Mouse (Mus musculus) embryonic facial prominence, embryonic 10.5 days (tissue): Measurements from ENCODE around the gene Usp48. TPM values are rescaled to one million over a fixed set of nuclear protein-coding genes. Genes with fewer than 3 reads are reported as not detected.

ENCODE experiments used
- DNase-seq: peaks from one replicate; pipeline ENCODE4 v3.0.0-alpha.2; 2017; ENCODE audit warnings: low spot score
- H3K27ac ChIP-seq: fragments of 300-500 bp; sonication (generic); replicated peaks from 2 replicates; pipeline ENCODE4 v1.5.1; 2016; ENCODE audit warnings: mild to moderate bottlenecking
- H3K27me3 ChIP-seq: fragments of 300-500 bp; sonication (generic); replicated peaks from 2 replicates; pipeline ENCODE4 v1.6.1; 2016; ENCODE audit warnings: low read depth, mild to moderate bottlenecking; ENCODE audit not compliant: poor library complexity, severe bottlenecking
- H3K36me3 ChIP-seq: fragments of 300-500 bp; sonication (generic); replicated peaks from 2 replicates; pipeline ENCODE4 v1.6.1; 2016; ENCODE audit warnings: mild to moderate bottlenecking, moderate library complexity
- H3K4me1 ChIP-seq: fragments of 300-500 bp; sonication (generic); 2 replicates; pipeline ENCODE4 v1.6.1; 2016
- H3K4me3 ChIP-seq: fragments of 300-500 bp; sonication (generic); 2 replicates; pipeline ENCODE4 v1.5.1; 2016; ENCODE audit warnings: mild to moderate bottlenecking, moderate library complexity
- H3K9me3 ChIP-seq: fragments of 300-500 bp; sonication (generic); 2 replicates; pipeline ENCODE4 v1.6.1; 2016; ENCODE audit warnings: mild to moderate bottlenecking
- WGBS: fragments of 180-500 bp; shearing (Covaris S2); methylation state at CpG from one replicate; pipeline ENCODE4 v1.1.7; 2016; 5-methylcytosine and 5-hydroxymethylcytosine counted together
- polyA plus RNA-seq: library from polyadenylated mRNA; unstranded; fragments of >200 nt; fragmentation: Nextera tagmentation; extraction: Ambion mirVana; gene quantifications from 2 replicates; pipeline ENCODE4 v1.2.1, GENCODE M21; 2016

Gene Usp48
- polyA plus RNA-seq, 1 experiment from 2014 or later: 79.1 TPM

DNA sequence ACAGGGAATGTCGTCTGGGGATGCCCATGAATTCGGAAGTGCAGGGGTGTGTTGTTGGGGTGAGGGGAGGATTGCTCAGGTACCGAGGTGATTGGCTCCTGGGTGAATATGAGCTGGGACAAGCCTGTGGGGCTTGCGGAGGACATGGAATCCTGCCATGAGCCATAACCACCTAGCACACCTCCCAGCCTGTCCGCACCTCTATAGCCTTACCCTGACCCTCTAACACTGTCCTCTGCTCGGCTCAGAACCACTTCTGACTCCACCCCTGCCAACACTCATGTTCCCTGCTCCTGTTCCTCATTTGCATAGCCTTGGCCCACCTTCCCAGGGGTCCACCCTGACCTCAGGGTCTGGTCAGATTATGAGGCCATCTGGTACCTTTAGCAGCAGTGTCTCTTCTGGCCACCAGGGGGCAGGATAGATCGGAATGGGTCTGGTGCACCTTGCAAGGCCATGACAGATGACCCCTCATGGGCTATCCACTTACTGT, 89.5 kb downstream of the Usp48 start:
- Histone ChIP-seq H3K4me1 (peaks cover 34% of the 10 kb centered on the region), H3K9me3 (no peaks in the 10 kb centered on the region), H3K36me3 (no peaks in the 10 kb centered on the region), H3K27ac (no peak overlapping the region), H3K27me3 (peaks cover 71% of the 10 kb centered on the region), H3K4me3 (no peak overlapping the region)
- DNase-seq: peak; percentile 61
- 46% methylated on average over 7 of the region's 7 CpGs for WGBS

DNA sequence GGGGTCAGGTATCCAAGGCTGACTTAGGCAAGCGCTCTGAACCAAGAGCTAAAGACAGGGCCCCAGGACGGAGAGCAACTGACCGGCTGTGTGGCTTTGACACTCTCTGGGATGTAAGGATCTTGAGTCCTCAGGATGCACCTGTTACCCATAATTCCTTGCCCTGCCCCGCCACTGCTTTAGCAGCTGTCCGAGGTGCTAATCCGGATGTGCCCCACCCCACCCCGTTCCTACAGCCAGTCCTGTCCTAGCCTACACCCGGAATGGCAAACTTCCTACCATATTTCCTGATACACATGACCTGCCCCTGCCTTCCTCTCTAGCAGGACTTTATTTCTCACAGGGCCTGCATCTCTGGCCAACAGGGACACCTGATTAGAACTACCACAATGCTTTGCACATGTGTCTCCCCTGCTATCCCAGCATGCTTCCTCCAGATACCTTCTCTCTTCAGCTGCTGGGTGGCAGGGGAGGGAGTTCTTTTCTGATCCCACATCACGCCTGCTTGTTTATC, 91.3 kb downstream of the Usp48 start:
- WGBS: 31% methylated on average over 9 of the region's 9 CpGs
- DNase-seq: no peak
- H3K9me3 ChIP-seq: no peaks in the 10 kb centered on the region
- peaks cover 52% of the 10 kb centered on the region for H3K27me3 ChIP-seq
- H3K36me3 ChIP-seq: no peaks in the 10 kb centered on the region
- H3K4me1 ChIP-seq: peaks cover 36% of the 10 kb centered on the region
- no peak overlapping the region for H3K27ac ChIP-seq
- no peak overlapping the region for H3K4me3 ChIP-seq

DNA sequence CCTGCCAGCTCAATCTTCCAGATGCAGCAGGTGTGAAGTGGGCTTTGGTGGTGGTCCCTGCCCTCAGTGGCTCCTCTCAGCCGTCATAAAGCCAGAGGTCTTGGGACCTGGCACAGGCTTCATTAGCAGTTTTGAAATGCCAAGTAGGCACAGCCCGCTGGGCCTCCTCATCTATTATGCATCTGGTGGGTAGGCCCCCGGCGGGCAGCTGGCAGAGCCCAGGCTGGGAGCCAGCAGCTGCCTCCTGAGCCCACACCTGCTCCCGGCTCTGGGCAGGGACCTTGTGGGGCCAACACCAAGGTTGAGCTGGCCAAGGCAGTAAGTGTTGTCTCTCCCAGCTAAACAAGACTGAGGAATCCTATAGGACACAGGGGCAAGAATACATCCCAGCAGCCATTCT, 92.7 kb downstream of the Usp48 start:
- Histone ChIP-seq H3K27ac (no peak overlapping the region), H3K4me1 (peaks cover 23% of the 10 kb centered on the region), H3K9me3 (no peaks in the 10 kb centered on the region), H3K4me3 (no peak overlapping the region), H3K36me3 (no peaks in the 10 kb centered on the region), H3K27me3 (peaks cover 38% of the 10 kb centered on the region)
- no peak for DNase-seq
- 88% methylated on average over 5 of the region's 5 CpGs for WGBS

DNA sequence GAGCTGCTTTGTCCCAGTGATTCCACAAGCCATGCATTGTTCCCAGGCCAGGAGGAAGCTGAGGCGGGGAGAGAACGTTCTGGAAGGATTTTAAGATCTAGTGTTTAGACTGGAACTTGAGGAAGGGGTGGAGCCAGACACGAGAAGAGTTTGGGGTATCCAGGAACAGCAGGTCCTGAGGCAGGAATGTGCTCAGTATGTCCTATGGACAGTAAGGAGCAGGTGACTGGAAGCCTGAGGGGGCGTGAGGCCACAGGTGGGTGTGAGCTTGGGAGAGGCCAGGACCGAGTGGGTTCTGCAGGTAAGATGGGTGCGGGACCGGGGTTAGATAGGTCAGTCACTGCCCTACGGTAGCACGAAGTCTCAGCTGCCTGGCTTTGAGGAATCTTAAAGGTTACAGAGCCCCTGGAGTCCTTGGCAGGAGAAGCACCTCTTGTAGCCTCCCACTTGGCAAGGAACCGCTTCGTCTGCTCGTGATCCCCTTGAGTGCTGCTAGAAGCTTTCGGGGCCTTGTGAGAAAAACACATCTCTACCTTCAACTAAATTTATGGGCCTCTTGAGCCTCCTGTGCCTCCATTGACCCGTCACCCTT, 93.8 kb downstream of the Usp48 start:
- H3K4me1 ChIP-seq: peaks cover 12% of the 10 kb centered on the region; the same call in 1 of the 2 replicates
- no peak for DNase-seq
- H3K27me3 ChIP-seq: peaks cover 28% of the 10 kb centered on the region
- H3K4me3 ChIP-seq: no peak overlapping the region
- H3K9me3 ChIP-seq: no peaks in the 10 kb centered on the region
- H3K36me3 ChIP-seq: no peaks in the 10 kb centered on the region
- no peak overlapping the region for H3K27ac ChIP-seq
- 84% methylated on average over 14 of the region's 14 CpGs for WGBS

DNA sequence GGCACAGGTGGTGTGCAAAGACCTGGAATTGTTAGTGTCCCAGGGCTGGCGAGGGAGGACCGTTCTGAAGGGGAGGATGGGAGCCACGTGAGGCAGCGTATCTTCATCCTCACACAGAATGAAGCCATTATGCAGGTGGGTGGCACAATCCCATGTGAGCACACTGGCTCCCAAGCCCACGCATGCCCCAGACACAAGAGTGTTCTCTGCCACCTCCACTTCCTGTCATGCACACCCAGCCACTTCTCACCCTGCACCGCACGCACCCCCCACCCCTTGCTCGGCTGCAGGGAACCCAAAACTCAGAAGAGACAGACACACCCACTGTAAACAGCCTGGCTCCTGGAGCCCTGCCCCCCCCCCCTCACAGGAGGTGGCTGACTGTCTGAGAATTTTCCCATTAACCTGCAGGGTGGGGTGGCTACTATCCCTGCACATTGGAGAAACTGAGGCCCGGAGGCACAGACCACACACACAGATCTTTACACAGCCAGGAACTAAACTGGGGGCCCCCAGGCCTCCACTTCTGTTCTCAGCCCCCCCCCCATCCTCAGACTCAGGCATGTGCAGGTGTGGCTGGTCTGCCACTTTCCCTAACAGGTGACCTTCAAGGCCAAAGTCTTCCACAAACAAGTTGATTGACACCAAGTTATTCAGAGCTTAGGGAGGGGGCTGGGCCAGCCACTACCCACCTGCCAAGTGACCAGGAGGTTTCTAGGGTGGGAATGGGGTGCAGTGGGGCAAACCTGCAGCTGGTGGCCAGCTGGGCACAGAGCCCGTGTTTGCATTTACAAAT, 98.8 kb downstream of the Usp48 start:
- Histone ChIP-seq H3K27me3 (no peaks in the 10 kb centered on the region), H3K4me1 (peaks cover 4% of the 10 kb centered on the region), H3K27ac (no peak overlapping the region), H3K4me3 (no peak overlapping the region), H3K9me3 (no peaks in the 10 kb centered on the region), H3K36me3 (no peaks in the 10 kb centered on the region)
- WGBS: 88% methylated on average over 10 of the region's 10 CpGs
- DNase-seq: no peak

DNA sequence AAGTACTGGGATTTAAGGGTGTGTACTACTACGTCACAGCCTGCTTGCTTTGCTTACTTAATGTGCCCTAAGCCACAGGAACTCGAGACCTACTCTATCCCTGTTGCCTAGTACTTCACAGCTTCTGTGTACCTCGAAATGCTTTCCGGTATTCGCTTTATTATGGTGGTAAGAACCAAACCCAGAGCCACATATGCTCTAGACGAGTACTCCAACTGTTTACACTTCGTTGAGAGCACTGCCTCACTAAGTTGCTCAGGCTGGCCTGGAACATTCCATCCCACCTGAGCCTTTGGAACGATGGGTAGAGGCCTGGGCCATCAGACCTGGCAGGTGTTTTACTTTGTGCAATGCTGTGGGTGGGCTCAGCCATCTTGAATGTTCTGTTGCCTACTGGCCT, 101.7 kb downstream of the Usp48 start:
- no peak for DNase-seq
- peaks cover 15% of the 10 kb centered on the region for H3K4me1 ChIP-seq
- no peaks in the 10 kb centered on the region for H3K27me3 ChIP-seq
- 82% methylated on average over 8 of the region's 8 CpGs for WGBS
- no peak overlapping the region for H3K27ac ChIP-seq
- no peaks in the 10 kb centered on the region for H3K9me3 ChIP-seq
- no peaks in the 10 kb centered on the region for H3K36me3 ChIP-seq
- no peak overlapping the region for H3K4me3 ChIP-seq

DNA sequence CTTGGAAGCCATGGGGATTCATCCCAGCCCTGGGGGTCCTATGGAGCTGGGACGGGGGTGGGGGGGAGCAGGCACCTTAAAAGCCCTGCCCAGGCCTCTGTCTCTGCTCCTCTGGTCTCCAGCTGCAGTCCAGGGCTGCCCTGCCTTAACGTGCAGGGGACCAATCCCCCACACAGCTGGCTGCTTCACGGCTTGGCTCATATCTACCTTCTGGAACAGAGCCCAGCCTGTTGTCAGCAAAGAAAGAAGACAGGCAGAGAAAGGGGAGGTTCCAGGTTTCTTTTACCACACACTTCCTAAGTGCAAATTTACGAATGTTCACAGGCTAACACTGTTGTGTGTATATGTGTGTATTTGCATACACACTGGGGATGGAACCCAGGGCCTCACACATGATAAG, 102.3 kb downstream of the Usp48 start:
- Histone ChIP-seq H3K4me3 (no peak overlapping the region), H3K36me3 (no peaks in the 10 kb centered on the region), H3K27ac (no peak overlapping the region; the same call in 1 of the 2 replicates), H3K27me3 (no peaks in the 10 kb centered on the region), H3K9me3 (no peaks in the 10 kb centered on the region), H3K4me1 (peaks cover 15% of the 10 kb centered on the region)
- WGBS: 41% methylated on average over 4 of the region's 4 CpGs
- DNase-seq: no peak

DNA sequence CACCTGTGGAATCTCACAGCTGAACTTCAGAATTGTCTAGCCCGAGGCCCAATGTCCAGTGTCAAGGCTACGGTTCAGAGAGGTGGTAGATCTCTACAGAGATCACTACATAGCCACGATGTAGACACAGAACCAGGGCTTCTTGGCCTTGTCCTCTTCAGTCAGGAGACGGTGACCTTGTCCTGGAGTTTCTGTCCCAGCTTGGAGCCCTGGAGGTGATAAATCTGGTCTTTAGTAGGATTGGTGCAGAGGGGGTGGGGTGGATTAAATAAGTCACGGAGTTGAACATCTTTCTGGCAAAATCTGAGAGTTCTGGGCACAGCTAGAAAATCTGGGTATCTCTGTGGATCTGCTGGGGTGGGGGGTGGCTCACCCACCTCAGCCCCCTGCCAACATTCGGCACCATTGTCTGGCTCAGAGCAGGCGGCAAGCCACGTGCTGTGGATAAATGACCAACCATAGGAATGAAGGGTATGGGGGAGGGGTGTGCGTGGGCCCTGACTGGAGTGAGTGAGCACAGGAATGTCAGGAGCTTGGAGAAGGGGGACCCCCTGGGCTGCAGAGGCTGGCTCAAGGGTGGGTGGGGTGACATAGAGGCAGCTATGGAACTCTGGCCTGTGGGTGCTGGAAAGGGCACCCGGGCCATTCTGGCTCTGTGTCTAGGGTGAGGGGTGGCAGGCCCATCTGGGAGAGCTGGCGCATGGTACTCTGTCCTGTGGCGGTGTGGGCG, 103.8 kb downstream of the Usp48 start:
- WGBS: 77% methylated on average over 13 of the region's 13 CpGs
- no peaks in the 10 kb centered on the region for H3K36me3 ChIP-seq
- no peak for DNase-seq
- H3K27me3 ChIP-seq: no peaks in the 10 kb centered on the region
- H3K9me3 ChIP-seq: no peaks in the 10 kb centered on the region
- H3K4me3 ChIP-seq: no peak overlapping the region
- H3K27ac ChIP-seq: 0 out of 2 replicates have a peak overlapping the region, but pooled peaks have one; percentile 16
- H3K4me1 ChIP-seq: peaks cover 24% of the 10 kb centered on the region

DNA sequence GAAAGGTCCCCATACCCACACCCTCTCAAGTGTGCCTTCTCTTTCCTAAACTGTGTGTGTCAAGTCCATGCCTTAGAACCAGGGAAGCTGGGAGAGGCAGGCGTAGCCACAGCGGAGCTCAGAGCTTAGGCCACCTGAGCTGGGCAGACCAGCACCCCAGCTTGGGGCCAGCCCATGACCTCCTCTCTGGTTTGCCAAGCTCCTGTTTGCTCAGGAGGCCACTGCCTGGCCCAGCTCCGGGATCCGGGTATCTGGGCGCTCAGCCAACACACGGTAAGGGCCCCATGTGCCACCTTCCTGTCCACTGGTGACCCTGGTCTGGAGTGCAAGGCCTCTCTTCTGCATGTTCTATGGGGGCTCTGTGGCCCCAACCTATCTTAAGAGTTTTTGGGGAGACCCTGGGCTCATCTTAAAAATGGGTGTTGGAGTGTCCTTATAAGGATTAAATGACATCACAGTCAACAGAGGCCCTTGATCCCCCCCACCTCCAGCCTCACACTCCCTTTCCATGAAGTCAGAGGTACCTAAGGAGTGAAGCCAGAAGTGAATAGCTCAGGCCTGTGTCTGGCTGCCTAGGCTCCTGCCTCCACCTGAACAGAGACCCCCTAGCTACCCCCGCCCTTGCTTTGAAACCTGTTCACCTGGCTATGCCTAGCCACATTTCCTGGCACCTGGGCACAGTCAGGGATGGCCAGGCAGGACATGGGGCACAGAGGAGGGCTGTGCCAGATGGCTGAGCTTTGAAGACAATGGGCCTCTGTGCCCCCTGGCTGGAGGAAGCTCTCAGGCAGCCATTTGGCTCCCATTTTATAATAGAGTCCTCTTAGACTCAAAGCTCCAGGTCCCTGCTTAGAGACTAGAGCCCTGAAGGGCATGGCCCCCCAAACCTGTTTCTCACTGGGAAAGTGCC, 104.8 kb downstream of the Usp48 start:
- no peak overlapping the region for H3K27ac ChIP-seq
- no peaks in the 10 kb centered on the region for H3K9me3 ChIP-seq
- H3K4me3 ChIP-seq: no peak overlapping the region
- H3K36me3 ChIP-seq: no peaks in the 10 kb centered on the region
- WGBS: 90% methylated on average over 7 of the region's 7 CpGs
- no peak for DNase-seq
- H3K27me3 ChIP-seq: no peaks in the 10 kb centered on the region
- H3K4me1 ChIP-seq: peaks cover 24% of the 10 kb centered on the region

DNA sequence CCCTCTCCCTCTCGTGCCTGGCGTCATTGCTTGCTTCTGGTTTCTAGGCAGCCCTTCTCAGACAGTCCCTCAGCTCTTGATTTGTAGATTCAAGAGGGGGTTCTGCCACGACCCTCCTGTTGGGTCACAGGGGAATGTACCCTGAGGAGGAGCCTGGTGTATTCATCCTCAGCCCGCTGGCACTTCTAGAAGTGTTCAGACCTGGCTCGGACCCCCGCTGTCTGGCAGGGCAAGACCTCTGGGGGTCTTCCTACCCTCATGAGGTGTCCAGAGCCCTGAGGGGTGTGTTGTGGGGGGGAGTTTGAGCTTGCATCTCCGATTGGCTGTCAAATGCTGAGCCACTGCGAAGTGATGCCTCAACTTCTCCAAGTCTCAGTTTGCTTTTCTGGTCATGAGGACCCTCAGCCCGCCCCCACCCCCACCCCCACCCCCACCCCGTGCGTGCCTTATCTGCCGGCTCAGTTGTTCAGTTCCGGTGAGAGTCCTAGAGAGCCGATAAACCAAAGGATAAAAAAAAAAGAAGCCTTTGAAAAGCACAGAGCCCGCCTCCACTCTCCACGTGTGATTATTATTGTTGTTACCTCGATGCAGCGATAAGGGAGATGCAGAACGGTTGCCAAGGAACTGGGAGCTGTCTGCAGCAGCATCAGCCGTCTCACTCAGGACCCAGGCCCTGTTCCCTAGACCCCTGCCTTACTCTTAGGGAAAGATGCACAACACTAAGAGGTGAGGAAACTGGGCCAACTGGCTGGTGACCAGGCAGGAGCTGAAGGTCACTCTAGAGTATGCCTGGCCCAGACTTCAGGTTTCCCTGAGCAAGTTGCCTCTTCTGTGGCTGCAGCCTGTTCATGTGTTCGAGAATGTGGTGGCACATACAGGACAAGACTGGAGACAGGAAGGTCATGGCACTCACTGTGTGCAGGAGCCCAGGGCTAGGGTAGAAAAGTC, 106.0 kb downstream of the Usp48 start:
- Histone ChIP-seq H3K9me3 (no peaks in the 10 kb centered on the region), H3K4me1 (peaks cover 25% of the 10 kb centered on the region), H3K27ac (no peak overlapping the region), H3K4me3 (no peak overlapping the region), H3K36me3 (no peaks in the 10 kb centered on the region), H3K27me3 (0 out of 2 replicates have a peak, but pooled peaks cover under 1% of the 10 kb centered on the region)
- DNase-seq: no peak
- WGBS: 76% methylated on average over 21 of the region's 21 CpGs

DNA sequence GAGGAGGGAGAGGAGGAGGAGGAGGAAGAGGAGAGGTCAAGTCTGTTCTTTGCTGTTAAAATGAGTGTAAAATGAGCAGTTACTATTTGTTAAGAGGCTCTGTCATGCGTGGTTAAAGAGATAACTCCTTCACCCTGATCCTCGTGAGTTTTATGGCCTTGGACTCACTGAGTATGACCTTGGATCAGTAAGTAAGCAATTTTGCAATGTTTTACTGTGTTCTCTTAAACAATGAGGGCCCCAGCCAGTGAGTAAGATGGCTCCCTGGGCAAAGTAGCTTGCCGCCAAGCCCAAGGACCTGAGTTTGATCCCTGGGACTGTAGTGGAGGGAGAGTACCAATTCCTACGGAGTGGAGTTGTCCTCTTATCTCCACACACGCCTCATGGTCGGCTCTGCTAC, 107.4 kb downstream of the Usp48 start:
- no peak overlapping the region for H3K27ac ChIP-seq
- no peaks in the 10 kb centered on the region for H3K9me3 ChIP-seq
- no peak for DNase-seq
- H3K4me3 ChIP-seq: no peak overlapping the region
- WGBS: 72% methylated on average over 6 of the region's 6 CpGs
- H3K36me3 ChIP-seq: no peaks in the 10 kb centered on the region
- peaks cover 35% of the 10 kb centered on the region for H3K4me1 ChIP-seq
- H3K27me3 ChIP-seq: peaks cover 14% of the 10 kb centered on the region
